Mouse (Mus musculus) MEL (cell line): ENCODE measurements around the gene Hmx3.

ENCODE experiments used
- CHD1 ChIP-seq: IDR thresholded peaks from 2 replicates; pipeline ENCODE4 v1.6.1; 2012; ENCODE audit warnings: low read depth, mild to moderate bottlenecking, inconsistent platforms, low read length, improper control_type of control experiment
- CTCF ChIP-seq, 3 experiments: IDR thresholded peaks in 2 of 3; conservative IDR thresholded peaks in 1 of 3; 2 replicates each; pipeline ENCODE4 v1.5.1; 2011 to 2012; ENCODE audit warnings: low read length in 3 of 3, low read depth in 2 of 3, mild to moderate bottlenecking in 2 of 3, improper control_type of control experiment in 1 of 3, inconsistent platforms in 1 of 3, mixed read lengths in 1 of 3, moderate library complexity in 1 of 3; ENCODE audit not compliant: control insufficient read depth in 1 of 3, insufficient read depth in 1 of 3, poor library complexity in 1 of 3, severe bottlenecking in 1 of 3
- ELF1 ChIP-seq: IDR thresholded peaks from 2 replicates; pipeline ENCODE4 v1.6.1; 2014; ENCODE audit warnings: low read depth, mild to moderate bottlenecking, inconsistent platforms, low read length, improper control_type of control experiment, moderate library complexity
- KAT2A ChIP-seq: conservative IDR thresholded peaks from 2 replicates; pipeline ENCODE4 v1.6.1; 2012; ENCODE audit warnings: low read depth, low read length, improper control_type of control experiment, inconsistent platforms
- MYB ChIP-seq: IDR thresholded peaks from 2 replicates; pipeline ENCODE4 v1.6.1; 2011; ENCODE audit warnings: mild to moderate bottlenecking, low read depth, low read length, improper control_type of control experiment
- NRF1 ChIP-seq: IDR thresholded peaks from 2 replicates; pipeline ENCODE4 v1.6.1; 2014; ENCODE audit warnings: low read depth, mild to moderate bottlenecking, inconsistent platforms, low read length, improper control_type of control experiment, moderate library complexity; ENCODE audit not compliant: poor library complexity, insufficient read depth, severe bottlenecking
- POLR2A ChIP-seq, 2 experiments: IDR thresholded peaks; 2 replicates each; pipeline ENCODE4 v1.6.1; 2011 to 2012; ENCODE audit warnings: low read length in 2 of 2, mild to moderate bottlenecking in 2 of 2, control low read depth in 1 of 2, improper control_type of control experiment in 1 of 2, low read depth in 1 of 2, moderate library complexity in 1 of 2; ENCODE audit not compliant: control insufficient read depth in 1 of 2, insufficient read depth in 1 of 2, poor library complexity in 1 of 2
- RCOR1 ChIP-seq: IDR thresholded peaks from 2 replicates; pipeline ENCODE4 v1.6.1; 2012; ENCODE audit warnings: low read depth, mild to moderate bottlenecking, inconsistent platforms, low read length, improper control_type of control experiment
- TCF12 ChIP-seq: IDR thresholded peaks from 2 replicates; pipeline ENCODE4 v1.6.1; 2014; ENCODE audit warnings: low read depth, mild to moderate bottlenecking, inconsistent platforms, low read length, improper control_type of control experiment, moderate library complexity

GRCm38 (mm10) chr7:131542115-131542871, at the start of gene Hmx3:
- TF ChIP-seq POLR2A (IDR thresholded peaks at IDR 0.05; ENCODE audit: control insufficient read depth in 1 of 2, insufficient read depth in 1 of 2, low read depth in 1 of 2, low read length in 2 of 2, poor library complexity in 1 of 2) (no peak), TCF12 (no peak), NRF1 (no peak), ELF1 (no peak), KAT2A (no peak), CTCF (IDR thresholded peaks at IDR 0.05 in 2 of 3, conservative IDR thresholded peaks at IDR 0.05 in 1 of 3; ENCODE audit: control insufficient read depth in 1 of 3, insufficient read depth in 1 of 3, low read depth in 2 of 3, low read length in 3 of 3, poor library complexity in 1 of 3, severe bottlenecking in 1 of 3) (no peak), CHD1 (no peak), MYB (no peak), RCOR1 (no peak)
